Mouse (Mus musculus) kidney, adult 8-10 months (tissue): ENCODE measurements around the gene Trappc3.

ENCODE experiments used
- DNase-seq, 2 experiments: peaks; one replicate each; pipeline ENCODE4 v3.0.0; 2022

Gene Trappc3

GRCm38 (mm10) chr4:126251655-126252254 is 10.4 kb upstream of the Trappc3 start:
- peak in 1 of 2 experiments; percentile 45 for DNase-seq

GRCm38 (mm10) chr4:126252411-126253237 is 9.5 kb upstream of the Trappc3 start:
- no peak for DNase-seq

- no peak for DNase-seq
These were observed 8.4 kb upstream of the Trappc3 start for GRCm38 (mm10) chr4:126253637-126254272.

GRCm38 (mm10) chr4:126254315-126255112 is 7.6 kb upstream of the Trappc3 start:
- no peak for DNase-seq

- peak in 1 of 2 experiments; percentile 25 for DNase-seq
These were observed 6.8 kb upstream of the Trappc3 start for GRCm38 (mm10) chr4:126255113-126256001.

GRCm38 (mm10) chr4:126256131-126256791 is 5.9 kb upstream of the Trappc3 start, which contains the start of gene Map7d1:
Gene Map7d1 (minus strand): TSS chr4:126256343.
- DNase-seq, result peak; percentile 78 to 86

GRCm38 (mm10) chr4:126256967-126257881 is 4.9 kb upstream of the Trappc3 start:
- peak; percentile 53 to 58 for DNase-seq

- no peak for DNase-seq
These were observed 3.1 kb upstream of the Trappc3 start for GRCm38 (mm10) chr4:126259063-126259462.

GRCm38 (mm10) chr4:126259523-126260160 is 2.5 kb upstream of the Trappc3 start:
- DNase-seq, result peak; percentile 77

GRCm38 (mm10) chr4:126260520-126261201 is 1.5 kb upstream of the Trappc3 start:
- DNase-seq, result peak; percentile 60 to 76

GRCm38 (mm10) chr4:126261266-126261665 is 859 bp upstream of the Trappc3 start:
- DNase-seq, result no peak

GRCm38 (mm10) chr4:126261675-126262074 is 450 bp upstream of the Trappc3 start:
- DNase-seq, result no peak

GRCm38 (mm10) chr4:126269292-126269691 is 7.2 kb downstream of the Trappc3 start:
- DNase-seq, result no peak

GRCm38 (mm10) chr4:126273753-126274152 is 11.6 kb downstream of the Trappc3 start:
- DNase-seq, result no peak

- DNase-seq, result no peak
These were observed 13.0 kb downstream of the Trappc3 start for GRCm38 (mm10) chr4:126275081-126275480.

- no peak for DNase-seq
These were observed 13.6 kb downstream of the Trappc3 start for GRCm38 (mm10) chr4:126275681-126276131.

- DNase-seq, result peak in 1 of 2 experiments; percentile 54
These were observed 15.9 kb downstream of the Trappc3 start for GRCm38 (mm10) chr4:126277906-126278564.

- no peak for DNase-seq
These were observed 16.4 kb downstream of the Trappc3 start for GRCm38 (mm10) chr4:126278565-126278915.
